Mouse (Mus musculus) WW6 (cell line): Measurements from ENCODE around the gene Sec24d.

Experiments used
- DNase-seq: peaks from one replicate; pipeline ENCODE4 v3.0.0-alpha.2; 2013; ENCODE audit warnings: low read depth, low spot score

The Sec24d gene

DNA sequence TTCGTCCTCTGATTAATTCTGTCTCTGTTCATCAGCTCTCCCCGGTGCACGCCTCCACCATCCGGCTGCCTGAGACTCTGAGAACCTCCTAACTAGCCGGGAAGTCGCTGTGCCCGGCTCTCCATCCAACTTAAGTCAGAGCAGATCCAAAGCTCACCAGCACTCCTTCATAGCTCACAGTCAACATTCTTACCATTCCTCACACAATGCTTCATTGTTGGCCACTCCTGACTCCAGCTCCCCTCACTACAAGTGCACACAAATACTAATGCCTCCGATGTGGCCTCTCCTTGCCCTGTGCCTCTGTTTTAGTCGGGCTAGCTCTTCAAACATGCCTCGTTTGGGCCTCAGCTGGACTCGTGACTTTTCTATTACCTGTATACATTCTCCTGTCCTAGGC lies 29.4 kb downstream of the Sec24d start:
- no peak for DNase-seq

- no peak for DNase-seq
These were observed 31.0 kb downstream of the Sec24d start for GRCm38 (mm10) chr3:123298283-123298682.

DNA sequence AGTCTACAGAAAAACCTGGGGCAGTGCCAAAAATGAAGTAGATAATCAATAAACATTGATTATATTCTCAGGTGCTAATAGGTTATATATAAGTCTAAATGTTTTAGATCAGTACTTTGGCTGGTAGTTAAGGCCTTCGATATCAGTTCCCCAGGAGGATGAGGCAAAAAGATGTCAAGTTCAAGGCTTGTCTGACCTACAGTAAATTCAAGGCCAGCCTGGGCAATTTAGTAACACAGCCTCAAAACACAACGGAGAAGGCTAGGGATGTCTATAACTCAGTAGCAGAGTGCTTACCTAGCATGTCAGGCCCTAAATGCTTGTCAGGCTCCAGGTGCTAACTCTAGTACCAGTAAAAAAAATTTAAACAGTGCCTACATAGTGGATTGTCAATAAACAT lies 34.3 kb downstream of the Sec24d start:
- DNase-seq: no peak

GRCm38 (mm10) chr3:123305611-123306010 lies 38.4 kb downstream of the Sec24d start:
- no peak for DNase-seq

GRCm38 (mm10) chr3:123307446-123307845 lies 40.2 kb downstream of the Sec24d start:
- no peak for DNase-seq

DNA sequence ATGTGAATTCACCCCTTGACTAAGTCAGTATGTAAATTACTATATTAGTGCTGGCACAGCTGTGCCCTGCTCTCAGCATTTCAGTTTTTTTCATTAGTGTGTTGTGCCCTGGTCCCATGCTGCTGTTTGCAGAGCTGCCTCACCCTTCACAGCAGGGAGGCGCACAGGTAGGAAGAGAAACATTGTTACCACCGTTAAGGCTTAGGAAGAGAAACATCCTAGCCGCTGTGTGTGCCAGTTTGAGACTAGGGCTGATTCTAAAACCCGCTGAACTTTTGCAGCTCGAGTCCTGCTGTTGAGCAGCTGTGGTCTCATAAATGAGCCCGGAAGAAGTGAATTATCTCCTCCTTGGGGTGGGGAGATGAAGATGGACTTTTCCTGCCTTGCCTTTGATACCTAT lies 41.9 kb downstream of the Sec24d start:
- no peak for DNase-seq

- DNase-seq: no peak
These were observed 45.3 kb downstream of the Sec24d start for GRCm38 (mm10) chr3:123312477-123313062.

DNA sequence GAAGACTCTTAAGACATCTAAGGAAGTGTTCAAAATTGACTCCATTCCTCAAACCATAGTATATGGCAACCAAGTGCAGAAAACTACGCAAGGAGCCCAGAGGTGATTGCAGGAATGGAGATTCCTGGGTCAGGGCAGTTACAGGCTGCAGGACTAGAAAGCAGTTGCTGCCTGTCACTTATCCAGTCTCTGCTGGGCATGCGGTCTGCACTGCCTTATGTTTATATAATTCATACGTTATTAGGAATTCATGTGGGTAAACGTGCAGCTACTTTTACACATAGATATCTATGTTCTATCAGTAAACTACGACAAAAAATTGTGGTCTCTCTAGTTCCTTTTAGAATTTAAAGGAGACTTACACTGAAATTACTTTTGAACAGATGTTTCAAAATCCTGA lies 46.2 kb downstream of the Sec24d start:
- DNase-seq: no peak

- no peak for DNase-seq
These were observed 46.8 kb downstream of the Sec24d start for GRCm38 (mm10) chr3:123313920-123314614.

DNA sequence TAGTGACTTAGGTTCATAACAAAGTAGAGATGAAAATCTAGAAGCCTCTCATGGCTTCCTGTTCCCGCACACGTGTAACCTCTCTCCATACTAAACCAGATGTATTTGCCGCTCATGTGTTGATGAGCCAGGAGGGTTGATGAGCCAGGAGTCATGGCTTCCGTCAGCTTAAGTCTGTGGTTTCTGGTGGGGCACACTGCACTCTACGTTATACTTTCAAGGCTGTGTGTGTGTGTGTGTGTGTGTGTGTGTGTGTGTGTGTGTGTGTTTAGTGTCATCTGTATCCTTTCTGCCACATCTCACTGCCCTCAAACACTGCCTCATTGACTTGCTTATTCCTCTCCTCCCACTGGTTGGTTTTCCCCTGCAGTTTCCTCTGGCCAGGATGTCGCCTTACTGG lies 48.8 kb downstream of the Sec24d start:
- DNase-seq: no peak

- no peak for DNase-seq
These were observed 49.8 kb downstream of the Sec24d start for GRCm38 (mm10) chr3:123317081-123317480.

DNA sequence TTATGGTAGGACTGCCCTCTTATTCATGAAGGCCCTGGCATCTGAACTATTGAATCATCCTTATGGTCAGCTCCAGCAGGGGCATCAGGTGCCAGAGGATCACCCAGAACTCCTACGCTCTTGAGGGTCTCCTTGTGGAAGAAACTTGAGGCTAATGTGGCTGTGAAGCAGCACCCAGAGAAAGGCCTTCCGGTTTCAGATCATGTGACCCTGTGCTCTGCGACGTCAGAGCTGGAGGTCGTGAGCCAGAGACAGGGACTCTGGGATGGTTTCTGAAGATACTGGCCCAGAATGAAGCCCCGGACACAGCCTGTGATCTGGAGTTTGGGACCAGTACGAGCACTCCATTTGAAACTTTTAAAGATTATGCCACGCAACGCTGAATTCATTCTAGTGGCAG lies 53.1 kb downstream of the Sec24d start:
- DNase-seq: no peak

DNA sequence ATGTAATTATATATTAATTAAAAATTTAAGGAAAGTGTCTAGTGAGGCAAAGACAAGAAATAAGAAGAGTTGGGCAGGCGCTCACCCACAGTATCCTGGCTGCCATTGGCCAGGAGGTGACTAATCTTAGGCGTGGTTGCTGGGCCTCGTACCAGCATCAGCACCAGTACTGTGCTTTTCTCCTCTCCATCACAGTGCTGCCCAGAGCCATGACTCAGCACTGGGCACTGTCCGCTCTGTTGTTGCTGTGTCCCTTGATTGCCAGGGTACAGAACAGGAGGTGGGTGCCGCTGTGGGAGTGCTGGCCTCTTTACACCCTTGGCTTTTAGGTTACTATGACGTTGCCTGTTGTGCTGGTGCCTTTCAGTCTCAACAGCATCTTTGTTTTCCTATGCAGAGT lies 54.4 kb downstream of the Sec24d start:
- DNase-seq: no peak

DNA sequence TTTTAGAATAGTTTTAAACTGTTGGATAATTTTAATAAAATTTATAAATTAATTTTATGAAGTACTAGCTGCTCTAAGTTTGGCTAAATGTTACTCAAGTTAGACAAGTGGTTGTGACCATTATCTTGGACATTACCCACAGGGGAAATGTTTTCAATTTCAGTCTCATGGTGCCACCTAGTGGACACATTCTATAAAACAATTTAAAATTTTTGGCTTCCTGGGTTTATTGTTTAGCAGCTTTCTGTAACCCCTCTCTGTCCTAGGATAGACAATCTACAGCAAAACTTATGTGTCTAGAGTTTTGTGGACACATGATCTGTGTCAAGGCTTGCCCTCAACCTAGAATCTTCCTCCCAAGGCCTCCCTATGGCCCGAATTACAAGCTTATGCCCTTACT lies 54.9 kb downstream of the Sec24d start:
- no peak for DNase-seq

- no peak for DNase-seq
These were observed 57.1 kb downstream of the Sec24d start for GRCm38 (mm10) chr3:123324326-123324725.

DNA sequence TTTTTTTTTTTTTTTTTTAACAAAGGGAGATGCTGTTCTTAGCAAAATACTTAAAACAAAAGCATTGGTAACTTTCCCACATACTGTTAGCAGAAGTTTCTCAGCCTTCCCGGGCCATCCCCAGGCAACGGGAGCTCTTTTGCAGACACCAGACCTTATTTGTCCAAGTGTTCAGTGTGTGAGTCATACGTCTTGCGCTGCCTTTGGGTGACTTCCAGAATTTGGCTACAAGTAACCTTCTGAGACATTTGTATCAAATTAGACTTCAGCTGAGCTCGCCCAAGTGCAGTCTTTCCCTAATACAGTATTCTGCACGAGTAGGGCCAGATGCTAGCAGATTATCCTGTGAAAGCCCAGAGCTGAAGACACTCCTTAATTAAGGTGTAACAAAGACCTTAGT lies 62.0 kb downstream of the Sec24d start:
- DNase-seq: no peak

DNA sequence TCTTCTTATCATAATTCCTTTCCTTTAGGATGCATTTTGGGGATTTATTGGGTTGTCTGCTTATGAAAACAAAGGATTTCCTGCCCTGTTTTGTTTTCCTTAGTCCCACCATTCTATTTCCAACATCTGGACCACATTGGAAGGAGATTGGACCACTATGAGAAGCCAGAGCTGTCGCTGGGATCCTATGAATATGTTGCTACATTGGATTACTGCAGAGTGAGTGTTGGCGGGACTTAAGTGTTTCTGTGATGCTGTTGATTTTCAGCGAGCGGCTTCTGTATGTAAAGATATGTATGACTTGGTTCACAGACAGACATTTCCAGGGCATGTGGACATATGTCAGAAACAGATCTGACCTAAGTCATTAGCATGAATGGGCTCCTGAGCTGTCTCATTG lies 63.0 kb downstream of the Sec24d start:
- no peak for DNase-seq

DNA sequence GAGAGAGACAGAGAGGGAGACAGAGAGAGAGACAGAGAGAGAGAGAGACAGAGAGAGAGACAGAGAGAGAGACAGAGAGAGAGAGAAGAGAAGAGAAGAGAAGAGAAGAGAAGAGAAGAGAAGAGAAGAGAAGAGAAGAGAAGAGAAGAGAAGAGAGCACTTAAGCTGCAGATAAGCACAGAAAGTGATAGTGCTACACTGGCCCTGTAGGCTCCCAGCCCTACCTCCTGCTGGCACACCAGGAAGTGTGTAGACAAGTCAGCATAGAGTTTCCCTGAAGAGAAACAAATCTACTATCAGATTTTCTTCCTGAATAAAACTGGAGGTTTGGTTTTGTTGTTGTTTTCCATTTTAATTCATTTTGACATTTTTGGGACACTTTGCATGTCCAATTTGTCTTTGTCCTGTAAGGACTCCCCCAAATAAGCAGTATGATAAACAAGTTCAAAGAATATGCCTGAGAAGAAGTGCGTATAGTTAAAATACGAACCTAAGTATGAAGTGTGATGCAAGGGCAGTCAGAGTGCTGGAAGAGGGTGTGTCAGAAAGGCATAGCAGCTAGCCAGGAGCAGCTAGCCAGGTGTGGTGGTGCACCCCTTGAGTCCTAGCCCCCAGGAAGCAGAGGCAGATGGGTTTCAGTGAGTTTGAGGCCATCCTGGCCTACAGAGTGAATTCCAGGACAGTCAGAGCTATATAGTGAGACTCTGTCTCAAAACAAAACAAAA lies 65.2 kb downstream of the Sec24d start:
- DNase-seq: no peak

GRCm38 (mm10) chr3:123333055-123333424 lies 65.8 kb downstream of the Sec24d start:
- no peak for DNase-seq

- DNase-seq: no peak
These were observed 67.7 kb downstream of the Sec24d start for GRCm38 (mm10) chr3:123334947-123335346.

DNA sequence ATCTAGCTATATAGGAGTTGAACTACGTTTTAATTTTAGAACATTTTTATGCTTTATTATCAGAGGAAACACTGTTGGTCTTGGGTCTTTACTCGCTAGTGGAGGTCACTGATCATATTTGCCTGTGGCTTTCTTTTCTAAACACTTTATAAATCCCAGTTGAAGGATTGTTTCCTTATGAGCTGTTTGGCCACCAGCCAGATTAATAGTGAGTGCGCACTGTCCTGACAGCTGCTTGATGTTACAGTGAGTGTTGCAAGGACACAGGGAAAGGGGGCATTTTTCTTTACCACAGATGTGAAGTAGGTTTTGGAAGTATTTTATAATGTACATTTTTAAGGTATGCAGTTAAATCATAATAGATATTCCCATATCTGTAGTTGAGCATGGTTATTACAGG lies 68.2 kb downstream of the Sec24d start:
- no peak for DNase-seq

DNA sequence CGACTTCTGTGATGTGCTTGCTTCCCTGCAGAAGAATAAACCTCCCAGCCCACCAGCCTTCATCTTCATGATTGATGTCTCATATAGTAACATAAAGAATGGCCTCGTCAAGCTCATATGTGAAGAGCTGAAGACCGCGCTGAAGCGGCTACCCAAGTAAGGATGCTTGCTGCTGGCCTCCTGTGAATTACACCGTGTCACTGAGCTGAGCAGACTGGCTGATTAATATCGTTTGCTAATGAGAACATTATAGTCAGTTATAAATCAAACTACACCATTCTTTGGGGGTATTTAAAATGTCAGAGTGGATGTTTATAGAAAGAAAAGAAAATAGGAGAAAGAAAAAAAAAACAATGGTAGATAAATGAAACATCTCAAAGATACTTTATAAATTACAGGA lies 69.2 kb downstream of the Sec24d start:
- DNase-seq: no peak

- DNase-seq: no peak
These were observed 69.7 kb downstream of the Sec24d start for GRCm38 (mm10) chr3:123336951-123337350.
